Mouse (Mus musculus) layer of hippocampus, postnatal 36 days (tissue): Measurements from ENCODE around the gene Dusp7. TPM values are rescaled to one million over a fixed set of nuclear protein-coding genes. Genes with fewer than 3 reads are reported as not detected.

Experiments used
- DNase-seq, 2 experiments: peaks; one replicate each; pipeline ENCODE4 v3.0.0; 2022
- total RNA-seq, 2 experiments: library from RNA; stranded (reverse); gene quantifications; 2 replicates each; pipeline ENCODE4 v1.2.3; 2021

Dusp7 gene
- total RNA-seq, 2 experiments from 2014 or later: 86.0 to 88.6 TPM

GRCm38 (mm10) chr9:106355217-106355974 is 13.0 kb upstream of the Dusp7 start:
- no peak for DNase-seq

- DNase-seq: no peak
These were observed 12.5 kb upstream of the Dusp7 start for GRCm38 (mm10) chr9:106355975-106356286.

- no peak for DNase-seq
These were observed 12.0 kb upstream of the Dusp7 start for GRCm38 (mm10) chr9:106356323-106356844.

GRCm38 (mm10) chr9:106357167-106357566 is 11.3 kb upstream of the Dusp7 start:
- no peak for DNase-seq

GRCm38 (mm10) chr9:106359297-106359696 is 9.1 kb upstream of the Dusp7 start:
- no peak for DNase-seq

- DNase-seq: no peak
These were observed 7.3 kb upstream of the Dusp7 start for GRCm38 (mm10) chr9:106361140-106361539.

GRCm38 (mm10) chr9:106365333-106365732 is 3.1 kb upstream of the Dusp7 start:
- DNase-seq: no peak

- no peak for DNase-seq
These were observed 2.2 kb upstream of the Dusp7 start for GRCm38 (mm10) chr9:106366188-106366587.

GRCm38 (mm10) chr9:106367001-106367400 is 1.4 kb upstream of the Dusp7 start:
- DNase-seq: no peak

- peak; percentile 99 for DNase-seq
These were observed 780 bp upstream of the Dusp7 start for GRCm38 (mm10) chr9:106367592-106368111.

- peak in 1 of 2 experiments; percentile 56 for DNase-seq
These were observed 534 bp downstream of the Dusp7 start for GRCm38 (mm10) chr9:106368831-106369501.

GRCm38 (mm10) chr9:106369801-106370485 is 1.5 kb downstream of the Dusp7 start:
- peak in 1 of 2 experiments; percentile 42 for DNase-seq

GRCm38 (mm10) chr9:106370620-106371383 is 2.4 kb downstream of the Dusp7 start:
- no peak for DNase-seq

GRCm38 (mm10) chr9:106371384-106371671 is 2.9 kb downstream of the Dusp7 start:
- peak; percentile 55 to 62 for DNase-seq

GRCm38 (mm10) chr9:106371776-106372175 is 3.3 kb downstream of the Dusp7 start:
- peak in 1 of 2 experiments; percentile 57 for DNase-seq

GRCm38 (mm10) chr9:106372431-106373412 is 4.3 kb downstream of the Dusp7 start:
- DNase-seq: no peak

- no peak for DNase-seq
These were observed 5.5 kb downstream of the Dusp7 start for GRCm38 (mm10) chr9:106373973-106374372.

GRCm38 (mm10) chr9:106377247-106377646 is 8.8 kb downstream of the Dusp7 start:
- peak in 1 of 2 experiments; percentile 56 for DNase-seq

GRCm38 (mm10) chr9:106378045-106378444 is 9.6 kb downstream of the Dusp7 start:
- DNase-seq: no peak

- no peak for DNase-seq
These were observed 10.3 kb downstream of the Dusp7 start for GRCm38 (mm10) chr9:106378753-106379152.
